Mouse (Mus musculus) pancreas, adult 10 weeks (tissue): Measurements from ENCODE around the gene Fry. TPM values are rescaled to one million over a fixed set of nuclear protein-coding genes. Genes with fewer than 3 reads are reported as not detected.

ENCODE experiments used
- polyA plus RNA-seq: library from polyadenylated mRNA; stranded (reverse); fragments of 350-450 nt; fragmentation: Illumina TruSeq; extraction: RNeasy Lipid Tissue Mini Kit (QIAGEN cat#74804); gene quantifications from one replicate; pipeline ENCODE4 v1.2.3, GENCODE M21; 2015; ENCODE audit warnings: low read depth, low replicate concordance; ENCODE audit not compliant: insufficient read depth

Gene Fry
- polyA plus RNA-seq: 13.4 TPM

GRCm38 (mm10) chr5:150118455-150119241, at the start of gene Fry:
TSS of gene Fry (plus strand) at chr5:150118645.

GRCm38 (mm10) chr5:150518064-150518463, 399.6 kb downstream of the Fry start, which contains the start of gene Zar1l:
TSS of gene Zar1l (minus strand) at chr5:150518164.

GRCm38 (mm10) chr5:150521937-150522866, 403.8 kb downstream of the Fry start, which contains the start of gene Brca2:
TSS of gene Brca2 (plus strand) at chr5:150522630.

Other genes with a start within 250 kb of the Fry start
- gene Rxfp2, start 100.0 kb upstream of the Fry start, polyA plus RNA-seq: not detected